Mouse (Mus musculus) limb, embryonic 14.5 days (tissue): ENCODE data around the gene Ctrc. TPM values are rescaled to one million over a fixed set of nuclear protein-coding genes. Genes with fewer than 3 reads are reported as not detected.

Source experiments
- ATAC-seq: fragments of 200-750 bp; cut with Nextera tagmentation; 2 replicates; pipeline ENCODE4 v1.8.0; 2017; ENCODE audit warnings: low read depth, moderate number of reproducible peaks, moderate TSS enrichment; ENCODE audit not compliant: low FRiP score
- DNase-seq: peaks from one replicate; pipeline ENCODE4 v3.0.0-alpha.2; 2015; ENCODE audit warnings: low spot score
- H3K27ac ChIP-seq: fragments of 300-500 bp; sonication (generic); replicated peaks from 2 replicates; pipeline ENCODE4 v1.5.1; 2014; ENCODE audit warnings: low read depth, mild to moderate bottlenecking, low read length, moderate library complexity, mixed read lengths
- H3K27me3 ChIP-seq: fragments of 300-500 bp; sonication (generic); 2 replicates; pipeline ENCODE4 v1.6.1; 2014; ENCODE audit warnings: low read length, mixed read lengths; ENCODE audit not compliant: control insufficient read depth, insufficient read depth
- H3K36me3 ChIP-seq: fragments of 300-500 bp; sonication (generic); 2 replicates; pipeline ENCODE4 v1.6.1; 2014; ENCODE audit warnings: mild to moderate bottlenecking, low read length, moderate library complexity, mixed read lengths; ENCODE audit not compliant: control insufficient read depth, insufficient read depth
- H3K4me1 ChIP-seq: fragments of 300-500 bp; sonication (generic); 2 replicates; pipeline ENCODE4 v1.6.1; 2014; ENCODE audit warnings: antibody characterized with exemption, low read length, mixed read lengths; ENCODE audit not compliant: control insufficient read depth, insufficient read depth
- H3K4me2 ChIP-seq: fragments of 300-500 bp; sonication (generic); replicated peaks from 2 replicates; pipeline ENCODE4 v1.6.1; 2014; ENCODE audit warnings: low read depth, mild to moderate bottlenecking, low read length, moderate library complexity; ENCODE audit not compliant: severe bottlenecking
- H3K4me3 ChIP-seq: fragments of 300-500 bp; sonication (generic); replicated peaks from 2 replicates; pipeline ENCODE4 v1.5.1; 2014; ENCODE audit warnings: low read length
- H3K9ac ChIP-seq: fragments of 300-500 bp; sonication (generic); 2 replicates; pipeline ENCODE4 v1.6.1; 2014; ENCODE audit warnings: mild to moderate bottlenecking, low read depth, low read length, moderate library complexity; ENCODE audit not compliant: severe bottlenecking
- H3K9me3 ChIP-seq: fragments of 300-500 bp; sonication (generic); 2 replicates; pipeline ENCODE4 v1.6.1; 2016; ENCODE audit warnings: low read length; ENCODE audit not compliant: control insufficient read depth
- POLR2A ChIP-seq: fragments of 200-500 bp; IDR thresholded peaks from 2 replicates; pipeline ENCODE4 v1.8.0; 2012; ENCODE audit warnings: inconsistent platforms, mild to moderate bottlenecking, moderate library complexity, borderline replicate concordance; ENCODE audit not compliant: insufficient read depth, insufficient read length; ENCODE audit errors: extremely low read depth
- WGBS: fragments of 180-500 bp; shearing (Covaris S2); extraction: QIAGEN DNeasy Blood & Tissue Kit; methylation state at CpG from one replicate; pipeline ENCODE4 v1.1.7; 2014; 5-methylcytosine and 5-hydroxymethylcytosine counted together
- polyA plus RNA-seq, 2 experiments: library from polyadenylated mRNA; depleted of rRNA in 1 of 2; stranded (reverse) in 1 of 2; unstranded in 1 of 2; fragments of >200 nt; fragmentation: Nextera tagmentation in 1 of 2; extraction: Ambion mirVana in 1 of 2; gene quantifications; 2 replicates each; pipeline versions ENCODE4 v1.2.1 to v1.2.3; 2012 to 2014

Ctrc gene
- polyA plus RNA-seq, 2 experiments = not detected

GRCm38 (mm10) chr4:141857422-141857930 lies 11.3 kb upstream of the Ctrc start:
- Histone ChIP-seq H3K4me1 (no peaks in the 10 kb centered on the region), H3K27ac (no peak overlapping the region), H3K36me3 (peaks cover 26% of the 10 kb centered on the region), H3K27me3 (no peaks in the 10 kb centered on the region), H3K4me3 (no peak overlapping the region), H3K9me3 (no peaks in the 10 kb centered on the region), H3K9ac (no peak overlapping the region), H3K4me2 (no peak overlapping the region)
- DNase-seq (peak; percentile 79), ATAC-seq (peak; percentile 54)
- TF ChIP-seq POLR2A = no peak
- WGBS = 16% methylated on average over 10 of the region's 10 CpGs

GRCm38 (mm10) chr4:141853437-141853836 lies 7.3 kb upstream of the Ctrc start:
- no peak for TF ChIP-seq POLR2A
- Histone ChIP-seq H3K27ac (no peak overlapping the region), H3K9ac (no peak overlapping the region), H3K4me2 (no peak overlapping the region), H3K27me3 (no peaks in the 10 kb centered on the region), H3K4me3 (no peak overlapping the region), H3K9me3 (no peaks in the 10 kb centered on the region), H3K4me1 (no peaks in the 10 kb centered on the region), H3K36me3 (no peaks in the 10 kb centered on the region)
- no peak for ATAC-seq
- no peak for DNase-seq
- 73% methylated on average over 9 of the region's 9 CpGs for WGBS

GRCm38 (mm10) chr4:141834536-141835095 lies 11.5 kb downstream of the Ctrc start:
- no peak for TF ChIP-seq POLR2A
- H3K9me3 ChIP-seq = no peaks in the 10 kb centered on the region
- no peaks in the 10 kb centered on the region for H3K4me1 ChIP-seq
- no peak overlapping the region for H3K27ac ChIP-seq
- WGBS = 57% methylated on average over 5 of the region's 5 CpGs
- no peaks in the 10 kb centered on the region for H3K36me3 ChIP-seq
- no peaks in the 10 kb centered on the region for H3K27me3 ChIP-seq
- ATAC-seq = no peak
- H3K4me2 ChIP-seq = no peak overlapping the region
- no peak overlapping the region for H3K9ac ChIP-seq
- H3K4me3 ChIP-seq = no peak overlapping the region
- DNase-seq = no peak

DNA sequence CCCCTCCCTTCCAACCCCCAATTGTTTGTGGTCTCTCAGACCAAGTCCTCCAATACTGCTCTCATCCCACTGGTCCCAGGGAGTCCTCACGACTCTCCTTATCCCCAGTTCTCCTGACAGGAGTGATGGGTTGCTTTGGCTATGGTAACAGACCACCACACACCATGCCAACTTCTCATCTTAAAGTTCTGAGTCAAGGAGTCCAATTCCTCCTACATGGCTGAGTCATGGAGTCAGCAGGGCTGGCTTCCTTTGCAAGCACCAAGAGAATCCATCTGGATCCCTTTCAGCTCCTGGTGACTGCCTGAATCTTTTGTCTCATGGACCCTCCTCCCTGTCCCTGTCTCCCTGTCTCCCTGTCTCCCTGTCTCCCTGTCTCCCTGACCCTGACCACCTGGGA lies 12.2 kb downstream of the Ctrc start:
- DNase-seq (no peak), ATAC-seq (no peak)
- Histone ChIP-seq H3K4me2 (no peak overlapping the region), H3K36me3 (no peaks in the 10 kb centered on the region), H3K27ac (no peak overlapping the region), H3K27me3 (no peaks in the 10 kb centered on the region), H3K4me3 (no peak overlapping the region), H3K9me3 (no peaks in the 10 kb centered on the region), H3K9ac (no peak overlapping the region), H3K4me1 (no peaks in the 10 kb centered on the region)
- no peak for TF ChIP-seq POLR2A
- 46% methylated on average over 1 of the region's 1 CpGs for WGBS

DNA sequence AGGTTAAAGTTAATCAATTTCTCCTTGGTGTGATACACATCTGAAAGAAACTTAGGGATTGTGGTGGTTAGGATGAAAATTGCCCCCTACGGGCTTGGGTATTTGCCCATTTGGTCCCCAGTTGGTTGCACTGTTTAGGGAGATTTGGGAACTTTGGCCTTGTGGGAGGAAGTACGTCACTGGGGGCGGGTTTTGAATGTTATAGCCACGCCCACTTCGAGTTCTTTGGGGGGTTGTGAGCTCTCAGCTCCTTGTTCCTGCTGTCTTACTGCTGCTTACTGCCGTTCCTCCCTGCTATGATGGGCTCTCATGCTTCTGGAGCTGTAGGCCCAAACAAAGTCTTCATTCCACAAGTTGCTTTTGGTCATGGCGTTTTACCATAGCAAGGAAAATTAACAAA lies 14.8 kb downstream of the Ctrc start:
- Histone ChIP-seq H3K4me3 (no peak overlapping the region), H3K9ac (no peak overlapping the region), H3K27ac (no peak overlapping the region), H3K27me3 (no peaks in the 10 kb centered on the region), H3K36me3 (no peaks in the 10 kb centered on the region), H3K4me1 (no peaks in the 10 kb centered on the region), H3K9me3 (no peaks in the 10 kb centered on the region), H3K4me2 (no peak overlapping the region)
- TF ChIP-seq POLR2A = no peak
- ATAC-seq = no peak
- DNase-seq = no peak
- 85% methylated on average over 7 of the region's 7 CpGs for WGBS
